ENCODE assay signal across 8 mouse cellular contexts in genomic region chr10:22140665-22141280, GRCm38 (mm10). TPM values are rescaled to one million over a fixed set of nuclear protein-coding genes. Genes with fewer than 3 reads are reported as not detected.
DNase-seq lines count a peak whose midpoint lies in the region; ATAC-seq and TF ChIP-seq lines count a peak whose summit lies in the region.

No protein-coding gene starts in this region.

- H3K27ac ChIP-seq in embryonic facial prominence, embryonic 13.5 days = no peak overlapping the region
- H3K27ac ChIP-seq in heart, embryonic 10.5 days = peak overlapping the region; percentile 62; the same call in 1 of the 2 replicates
- H3K27ac ChIP-seq in kidney, embryonic 14.5 days (ENCODE audit: low read depth, low read length) = no peak overlapping the region
- H3K27ac ChIP-seq in liver, embryonic 12.5 days = no peak overlapping the region
- H3K27ac ChIP-seq in stomach, postnatal 0 days (replicated peaks) = no peak overlapping the region

- TF ChIP-seq EP300 in stomach, postnatal 0 days (optimal IDR thresholded peaks at IDR 0.05) = no peak

- H3K9me3 ChIP-seq in embryonic facial prominence, embryonic 13.5 days = no peaks in the 10 kb centered on the region
- H3K9me3 ChIP-seq in heart, embryonic 10.5 days = no peaks in the 10 kb centered on the region
- H3K9me3 ChIP-seq in kidney, embryonic 14.5 days (ENCODE audit: control insufficient read depth, low read length) = no peaks in the 10 kb centered on the region
- no peaks in the 10 kb centered on the region for H3K9me3 ChIP-seq in liver, embryonic 12.5 days (replicated peaks)
- no peaks in the 10 kb centered on the region for H3K9me3 ChIP-seq in stomach, postnatal 0 days (ENCODE audit: control insufficient read depth, low read length)

- peak overlapping the region; percentile 76 for H3K9ac ChIP-seq in embryonic facial prominence, embryonic 13.5 days
- peak overlapping the region; percentile 35 for H3K9ac ChIP-seq in kidney, embryonic 14.5 days (ENCODE audit: low read depth, low read length)
- H3K9ac ChIP-seq in liver, embryonic 12.5 days = no peak overlapping the region
- H3K9ac ChIP-seq in stomach, postnatal 0 days (ENCODE audit: low read length) = peak overlapping the region; percentile 43

- no peaks in the 10 kb centered on the region for H3K4me1 ChIP-seq in embryonic facial prominence, embryonic 13.5 days
- no peaks in the 10 kb centered on the region for H3K4me1 ChIP-seq in heart, embryonic 10.5 days
- no peaks in the 10 kb centered on the region for H3K4me1 ChIP-seq in kidney, embryonic 14.5 days (ENCODE audit: control insufficient read depth, insufficient read depth, low read length)
- no peaks in the 10 kb centered on the region for H3K4me1 ChIP-seq in liver, embryonic 12.5 days
- no peaks in the 10 kb centered on the region for H3K4me1 ChIP-seq in stomach, postnatal 0 days (replicated peaks; ENCODE audit: control insufficient read depth, insufficient read depth)

- H3K4me2 ChIP-seq in embryonic facial prominence, embryonic 13.5 days = peak overlapping the region; percentile 70
- peak overlapping the region; percentile 49 for H3K4me2 ChIP-seq in kidney, embryonic 14.5 days (replicated peaks; ENCODE audit: low read depth, low read length)
- H3K4me2 ChIP-seq in liver, embryonic 12.5 days = peak overlapping the region; percentile 56
- H3K4me2 ChIP-seq in stomach, postnatal 0 days (replicated peaks; ENCODE audit: low read depth) = peak overlapping the region; percentile 59

- WGBS in embryonic facial prominence, embryonic 13.5 days = under 1% methylated on average over 19 of the region's 19 CpGs
- WGBS in heart, embryonic 10.5 days = under 1% methylated on average over 19 of the region's 19 CpGs
- WGBS in kidney, embryonic 14.5 days = under 1% methylated on average over 19 of the region's 19 CpGs
- WGBS in liver, embryonic 12.5 days (ENCODE audit: insufficient replicate concordance) = 4% methylated on average over 19 of the region's 19 CpGs
- 0% methylated on average over 19 of the region's 19 CpGs for WGBS in stomach, postnatal 0 days

- DNase-seq in urinary bladder, adult 18-20 months (ENCODE audit: low spot score in 2 of 2) = peak; percentile 56 to 82
- DNase-seq in urinary bladder, postnatal 10 days (ENCODE audit: low spot score) = no peak
- DNase-seq in heart, embryonic 10.5 days (ENCODE audit: low spot score) = peak; percentile 91
- peak; percentile 47 to 60 for DNase-seq in natural killer cell, adult 2 months (ENCODE audit: low spot score in 2 of 2)
- peak; percentile 84 for DNase-seq in stomach, postnatal 0 days (ENCODE audit: low spot score)

- peak; percentile 83 for TF ChIP-seq CTCF in stomach, postnatal 0 days (IDR thresholded peaks at IDR 0.05; ENCODE audit: low read depth)

- ATAC-seq in embryonic facial prominence, embryonic 13.5 days (ENCODE audit: insufficient number of reproducible peaks, insufficient read depth, low FRiP score, low TSS enrichment, low read depth) = no peak
- ATAC-seq in kidney, embryonic 14.5 days (ENCODE audit: low FRiP score, low TSS enrichment) = peak; percentile 71
- no peak for ATAC-seq in liver, embryonic 12.5 days
- ATAC-seq in stomach, postnatal 0 days (ENCODE audit: low FRiP score, low TSS enrichment) = peak; percentile 41; the same call in 1 of the 2 replicates

- no peaks in the 10 kb centered on the region for H3K27me3 ChIP-seq in embryonic facial prominence, embryonic 13.5 days
- H3K27me3 ChIP-seq in heart, embryonic 10.5 days (ENCODE audit: insufficient read depth, poor library complexity, severe bottlenecking) = no peaks in the 10 kb centered on the region
- no peaks in the 10 kb centered on the region for H3K27me3 ChIP-seq in kidney, embryonic 14.5 days (ENCODE audit: control insufficient read depth, insufficient read depth, low read length)
- peaks cover 15% of the 10 kb centered on the region; the same call in 1 of the 2 replicates for H3K27me3 ChIP-seq in liver, embryonic 12.5 days (replicated peaks)
- H3K27me3 ChIP-seq in stomach, postnatal 0 days (ENCODE audit: control insufficient read depth, insufficient read depth, low read length) = no peaks in the 10 kb centered on the region

- peak overlapping the region; percentile 47 for H3K4me3 ChIP-seq in embryonic facial prominence, embryonic 13.5 days
- H3K4me3 ChIP-seq in heart, embryonic 10.5 days = peak overlapping the region; percentile 61
- H3K4me3 ChIP-seq in kidney, embryonic 14.5 days (ENCODE audit: low read length) = peak overlapping the region; percentile 33
- H3K4me3 ChIP-seq in liver, embryonic 12.5 days = peak overlapping the region; percentile 30
- H3K4me3 ChIP-seq in stomach, postnatal 0 days (ENCODE audit: low read depth, low read length) = peak overlapping the region; percentile 34

- H3K36me3 ChIP-seq in embryonic facial prominence, embryonic 13.5 days = no peaks in the 10 kb centered on the region
- no peaks in the 10 kb centered on the region; the same call in 1 of the 2 replicates for H3K36me3 ChIP-seq in heart, embryonic 10.5 days
- no peaks in the 10 kb centered on the region for H3K36me3 ChIP-seq in kidney, embryonic 14.5 days (ENCODE audit: control insufficient read depth, insufficient read depth, low read length)
- H3K36me3 ChIP-seq in liver, embryonic 12.5 days = no peaks in the 10 kb centered on the region
- H3K36me3 ChIP-seq in stomach, postnatal 0 days (ENCODE audit: control insufficient read depth, insufficient read depth, low read length) = no peaks in the 10 kb centered on the region

RNA-seq across cellular contexts. Expression of gene E030030I06Rik, which starts 8.3 kb away (rescaled TPM):
- polyA plus RNA-seq in embryonic facial prominence, embryonic 13.5 days (2015; fragmentation: Nextera tagmentation; extraction: Ambion mirVana) = 18.9 and 20.0 TPM in 2 replicates
- polyA plus RNA-seq in heart, embryonic 10.5 days (2016; fragmentation: Nextera tagmentation; extraction: Ambion mirVana) = 18.6 and 22.0 TPM in 2 replicates
- polyA plus RNA-seq in kidney, embryonic 14.5 days (2014; fragmentation: Nextera tagmentation; extraction: Ambion mirVana) = 35.5 and 42.1 TPM in 2 replicates
- 2.7 and 3.7 TPM in 2 replicates for polyA plus RNA-seq in liver, embryonic 12.5 days (2016; fragmentation: Nextera tagmentation; extraction: Ambion mirVana)
- 12.9 and 16.2 TPM in 2 replicates for polyA plus RNA-seq in stomach, postnatal 0 days (2015; fragmentation: Nextera tagmentation; extraction: Ambion mirVana)

RNA-seq across cellular contexts. Expression of gene Raet1e, which starts 17.6 kb away (rescaled TPM):
- polyA plus RNA-seq in embryonic facial prominence, embryonic 13.5 days (2015; fragmentation: Nextera tagmentation; extraction: Ambion mirVana) = 5.8 and 6.6 TPM in 2 replicates
- 9.6 and 12.1 TPM in 2 replicates for polyA plus RNA-seq in heart, embryonic 10.5 days (2016; fragmentation: Nextera tagmentation; extraction: Ambion mirVana)
- 12.2 and 14.6 TPM in 2 replicates for polyA plus RNA-seq in kidney, embryonic 14.5 days (2014; fragmentation: Nextera tagmentation; extraction: Ambion mirVana)
- polyA plus RNA-seq in liver, embryonic 12.5 days (2016; fragmentation: Nextera tagmentation; extraction: Ambion mirVana) = 1.2 and 1.3 TPM in 2 replicates
- polyA plus RNA-seq in stomach, postnatal 0 days (2015; fragmentation: Nextera tagmentation; extraction: Ambion mirVana) = 5.3 and 6.0 TPM in 2 replicates

RNA-seq across cellular contexts. Expression of gene H60b, which starts 17.6 kb away (rescaled TPM):
- 0.37 and 1.3 TPM in 2 replicates for polyA plus RNA-seq in embryonic facial prominence, embryonic 13.5 days (2015; fragmentation: Nextera tagmentation; extraction: Ambion mirVana)
- 0.35 and 1.4 TPM in 2 replicates for polyA plus RNA-seq in heart, embryonic 10.5 days (2016; fragmentation: Nextera tagmentation; extraction: Ambion mirVana)
- polyA plus RNA-seq in kidney, embryonic 14.5 days (2014; fragmentation: Nextera tagmentation; extraction: Ambion mirVana) = 1.2 and 1.5 TPM in 2 replicates
- 0.16 and 0.30 TPM in 2 replicates for polyA plus RNA-seq in liver, embryonic 12.5 days (2016; fragmentation: Nextera tagmentation; extraction: Ambion mirVana)
- 0.36 and 0.51 TPM in 2 replicates for polyA plus RNA-seq in stomach, postnatal 0 days (2015; fragmentation: Nextera tagmentation; extraction: Ambion mirVana)

Comparison
In these comparisons a context has a peak if more than half of its experiments do, and no peak if none do; other contexts are left out.
1. ATAC-seq: peak in kidney, embryonic 14.5 days (single experiment) and stomach, postnatal 0 days (single experiment); none in embryonic facial prominence, embryonic 13.5 days (single experiment) and liver, embryonic 12.5 days (single experiment).
2. Peak in every context shown above with its lines, with median percentiles within 50 percentile points of each other: H3K4me2 ChIP-seq and H3K4me3 ChIP-seq.